Mouse (Mus musculus): ENCODE data around the gene Slc27a4. TPM values are rescaled to one million over a fixed set of nuclear protein-coding genes. Genes with fewer than 3 reads are reported as not detected.

Gene Slc27a4
- total RNA-seq, 2 experiments from 2014 or later = 6.5 to 7.0 TPM

DNA sequence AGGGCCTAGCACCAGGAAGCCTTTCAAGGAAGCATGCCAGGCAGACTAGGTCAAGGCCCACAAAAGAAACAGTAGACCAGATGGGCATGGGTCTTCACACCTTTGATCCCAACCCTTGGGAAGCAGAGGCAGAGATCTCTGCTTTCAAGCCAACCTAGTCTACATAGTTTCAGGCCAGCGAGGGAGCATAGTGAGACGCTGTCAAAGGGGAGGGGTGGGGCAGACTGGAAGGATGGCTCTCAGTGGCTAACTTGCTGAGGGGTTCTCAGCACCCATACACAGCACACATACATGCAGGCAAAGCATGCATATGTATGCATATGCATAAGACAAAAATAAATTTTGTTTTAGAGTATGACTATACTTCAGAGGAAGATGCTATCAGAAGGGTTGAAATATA, 16.9 kb downstream of the Slc27a4 start:
- DNase-seq (ENCODE audit: low spot score) = no peak

DNA sequence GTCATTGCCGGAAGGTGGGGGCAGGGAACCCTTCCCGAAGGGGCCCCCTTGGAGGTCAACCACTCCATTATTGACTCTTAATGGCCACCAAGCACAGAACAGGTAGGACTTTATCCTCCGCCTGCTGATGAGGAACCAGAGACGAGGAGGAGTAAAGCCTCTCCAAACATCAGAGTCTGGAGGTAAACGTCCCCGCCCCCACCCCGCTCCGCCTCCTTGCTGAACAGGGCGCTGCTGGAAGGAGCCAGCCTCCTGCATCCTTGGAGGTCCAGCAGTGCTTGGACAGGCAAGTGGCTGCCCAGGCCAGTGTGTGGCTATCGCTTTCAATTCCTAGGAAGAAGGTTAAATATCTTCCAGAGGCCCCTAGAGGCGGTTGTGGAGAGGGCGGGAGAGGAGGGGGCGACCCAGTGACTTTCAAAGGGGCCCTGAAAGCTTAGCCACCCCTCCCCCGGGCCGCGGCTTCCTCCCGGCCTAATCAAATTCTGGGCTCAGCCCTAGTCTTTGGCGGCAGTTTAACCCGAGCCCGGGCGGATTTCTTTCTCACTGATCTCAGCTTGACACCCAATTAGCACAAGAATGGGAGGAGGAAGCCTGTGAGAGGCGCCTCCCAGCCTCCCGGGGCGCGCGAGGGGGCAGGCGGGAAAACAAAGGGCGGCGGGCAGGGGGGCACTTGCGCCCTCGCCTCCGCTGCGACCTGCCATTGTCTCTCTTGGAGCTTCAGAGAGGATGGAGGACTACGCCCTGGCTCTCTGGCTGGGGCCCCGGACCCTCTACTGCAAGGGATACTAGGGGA, 17.8 kb downstream of the Slc27a4 start, which contains the start of gene Urm1:
Urm1 (plus strand) TSS at position 51 of the 793 bp plus-strand sequence.
- peak; percentile 33 for DNase-seq (ENCODE audit: low spot score)

DNA sequence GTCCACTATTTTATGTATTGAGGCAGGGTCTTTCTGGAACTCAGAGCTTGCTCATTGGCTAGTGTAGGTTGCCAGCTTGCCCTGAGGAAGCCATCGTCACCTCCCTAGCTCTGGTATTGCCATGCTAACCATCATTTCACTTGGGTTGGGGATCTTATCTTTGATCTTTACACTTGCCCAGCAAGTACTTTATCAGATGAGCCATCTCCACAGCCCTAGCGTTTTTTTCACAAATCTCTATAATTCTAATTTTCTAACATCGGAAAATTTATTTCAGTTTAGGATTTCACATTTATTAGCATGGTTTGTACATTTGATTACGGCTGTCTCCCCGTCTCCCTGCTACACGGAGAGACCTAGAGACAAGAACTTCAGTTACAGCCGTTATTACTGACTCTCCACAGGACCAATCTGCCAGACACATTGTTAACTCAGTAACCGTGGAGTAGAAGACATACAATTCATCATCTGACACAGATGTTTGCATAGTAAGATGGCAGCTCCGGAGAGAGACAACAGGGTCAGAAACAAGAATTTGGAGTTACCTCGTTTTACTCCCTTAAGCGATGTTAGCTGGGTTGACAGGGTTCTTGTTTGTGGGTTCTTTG, 24.0 kb downstream of the Slc27a4 start:
- no peak for DNase-seq (ENCODE audit: low spot score)

DNA sequence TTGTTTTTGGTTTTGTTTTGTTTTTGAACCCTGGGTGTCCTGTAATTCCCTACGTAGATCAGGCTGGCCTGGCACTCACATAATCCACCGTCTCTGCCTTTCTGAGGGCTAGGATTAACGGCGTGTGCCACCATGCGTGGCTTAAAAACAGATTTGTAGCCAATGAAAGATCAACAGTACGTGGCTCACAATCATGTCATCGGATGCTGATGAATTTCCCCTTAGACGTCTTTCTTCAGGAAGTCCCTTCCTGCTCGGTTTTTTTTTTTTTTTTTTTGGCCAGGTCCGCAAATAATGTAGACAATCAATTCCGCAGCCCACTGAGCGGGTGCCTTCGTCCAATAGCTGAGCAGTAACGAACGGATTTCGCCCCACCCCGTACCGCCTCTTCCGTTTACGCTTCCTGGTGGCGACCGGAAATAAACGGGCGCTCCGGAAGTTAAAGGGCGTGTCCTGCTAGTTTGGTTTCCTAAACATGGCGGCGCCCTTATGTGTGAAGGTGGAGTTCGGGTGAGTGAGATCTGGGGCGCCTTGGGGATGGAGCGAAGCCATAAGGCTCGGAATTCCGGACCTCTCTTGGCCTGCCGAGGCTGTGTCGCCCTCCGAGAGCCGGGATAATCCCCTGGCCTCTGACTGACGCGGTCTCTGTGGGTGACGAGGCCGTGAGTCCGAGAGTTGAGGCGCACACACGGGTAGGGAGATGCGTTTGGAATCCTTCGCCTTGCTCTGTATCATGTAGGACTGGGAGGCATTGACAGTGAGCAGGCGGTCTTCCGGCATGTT, 24.7 kb downstream of the Slc27a4 start:
- DNase-seq (ENCODE audit: low spot score) = peak; percentile 96

DNA sequence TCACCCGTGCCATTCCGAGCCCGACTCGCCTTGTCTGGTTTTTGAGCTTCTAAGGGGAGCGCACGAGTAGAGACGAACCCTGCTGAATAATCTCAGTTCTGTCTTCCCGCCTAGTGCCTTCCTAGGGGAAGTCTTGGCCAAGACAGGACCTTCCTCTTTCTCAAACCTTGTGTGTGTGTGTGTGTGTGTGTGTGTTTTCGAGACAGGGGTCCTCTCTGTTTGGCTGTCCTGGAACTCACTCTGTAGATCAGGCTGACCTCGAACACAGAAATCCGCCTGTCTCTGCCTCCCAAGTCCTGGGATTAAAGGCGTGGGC, 25.2 kb downstream of the Slc27a4 start:
- no peak for DNase-seq (ENCODE audit: low spot score)

DNA sequence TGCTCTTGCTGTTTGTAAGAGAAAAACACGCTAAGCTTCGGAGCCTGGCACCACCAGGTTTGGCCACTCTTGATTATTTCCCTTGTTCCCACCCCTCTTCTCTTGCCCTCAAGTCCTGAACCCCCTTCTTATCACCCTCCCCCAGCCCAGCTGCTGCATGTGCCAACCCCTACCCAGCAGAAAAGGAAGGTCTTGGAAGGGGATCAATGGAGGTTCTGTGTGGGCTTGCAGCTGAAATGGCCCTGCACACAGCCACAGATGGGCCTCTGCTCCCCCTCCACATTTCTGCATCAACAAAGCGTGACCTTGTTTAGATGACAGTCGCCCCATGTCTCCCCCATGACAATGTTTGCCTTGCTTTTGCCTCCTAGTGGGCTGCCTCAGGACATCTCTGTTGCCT, 28.7 kb downstream of the Slc27a4 start:
- no peak for DNase-seq (ENCODE audit: low spot score)

DNA sequence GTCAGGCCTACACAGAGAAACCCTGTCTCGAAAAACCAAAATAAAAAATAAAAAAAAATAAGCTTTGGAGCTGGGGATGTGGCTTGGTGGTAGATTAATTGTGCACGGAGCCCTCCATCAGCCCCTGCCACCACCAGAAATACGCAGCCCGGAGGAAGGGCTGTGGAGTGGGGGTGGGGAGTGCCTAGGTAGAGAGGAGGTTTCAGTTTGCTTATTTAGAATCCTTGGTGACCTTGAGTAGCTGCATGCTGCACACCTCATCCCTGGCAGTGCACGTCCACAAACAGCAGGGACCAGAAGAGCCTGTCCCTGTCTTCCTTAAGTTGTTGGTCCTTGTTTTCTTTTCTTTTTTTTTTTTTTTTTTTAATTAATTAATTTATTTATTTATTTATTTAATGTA, 31.4 kb downstream of the Slc27a4 start:
- DNase-seq (ENCODE audit: low spot score) = no peak

DNA sequence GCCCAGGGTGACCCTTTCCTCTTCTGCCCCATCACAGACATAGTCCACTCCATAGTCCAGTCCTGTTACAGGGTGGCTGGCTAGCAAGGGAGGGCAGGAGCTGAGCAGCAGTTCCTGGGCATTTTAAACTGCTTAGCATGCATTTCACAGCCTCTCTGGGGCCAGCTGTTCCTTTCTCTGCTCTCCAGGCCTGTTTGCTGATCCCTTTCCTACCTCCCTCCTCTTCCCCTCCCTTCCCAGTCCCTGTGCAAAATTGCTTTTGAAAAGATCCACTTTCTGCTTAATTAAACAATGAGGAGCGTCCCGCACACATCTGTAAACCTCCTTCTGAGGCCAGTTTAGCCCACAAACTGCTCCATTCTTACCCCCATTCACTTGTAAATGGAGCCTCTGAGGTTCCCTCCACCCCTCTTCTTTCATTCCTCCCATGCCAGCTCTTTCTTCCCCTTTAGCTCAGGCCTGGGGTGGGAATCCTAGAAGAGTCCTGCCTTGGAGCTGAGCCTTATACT, 33.0 kb downstream of the Slc27a4 start:
- no peak for DNase-seq (ENCODE audit: low spot score)

DNA sequence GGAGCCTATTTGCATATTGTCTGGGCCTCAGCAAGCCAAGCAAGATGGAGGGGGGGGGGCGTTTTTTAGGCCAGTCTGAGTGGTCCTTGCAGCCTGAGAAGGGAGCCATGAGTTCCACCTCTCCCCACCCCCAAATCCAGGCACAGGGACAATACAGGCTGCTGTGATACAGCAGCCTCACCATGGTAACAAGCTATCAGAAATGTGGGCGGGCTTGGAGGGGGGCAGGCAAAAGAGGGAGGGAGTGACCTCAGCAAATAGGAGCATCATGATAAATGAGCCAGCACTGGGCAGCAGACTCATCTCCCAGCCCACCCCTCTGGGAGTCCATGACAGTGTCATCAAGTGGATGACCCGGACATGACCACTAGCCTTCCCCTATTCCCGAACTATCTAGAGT, 37.0 kb downstream of the Slc27a4 start:
- no peak for DNase-seq (ENCODE audit: low spot score)

DNA sequence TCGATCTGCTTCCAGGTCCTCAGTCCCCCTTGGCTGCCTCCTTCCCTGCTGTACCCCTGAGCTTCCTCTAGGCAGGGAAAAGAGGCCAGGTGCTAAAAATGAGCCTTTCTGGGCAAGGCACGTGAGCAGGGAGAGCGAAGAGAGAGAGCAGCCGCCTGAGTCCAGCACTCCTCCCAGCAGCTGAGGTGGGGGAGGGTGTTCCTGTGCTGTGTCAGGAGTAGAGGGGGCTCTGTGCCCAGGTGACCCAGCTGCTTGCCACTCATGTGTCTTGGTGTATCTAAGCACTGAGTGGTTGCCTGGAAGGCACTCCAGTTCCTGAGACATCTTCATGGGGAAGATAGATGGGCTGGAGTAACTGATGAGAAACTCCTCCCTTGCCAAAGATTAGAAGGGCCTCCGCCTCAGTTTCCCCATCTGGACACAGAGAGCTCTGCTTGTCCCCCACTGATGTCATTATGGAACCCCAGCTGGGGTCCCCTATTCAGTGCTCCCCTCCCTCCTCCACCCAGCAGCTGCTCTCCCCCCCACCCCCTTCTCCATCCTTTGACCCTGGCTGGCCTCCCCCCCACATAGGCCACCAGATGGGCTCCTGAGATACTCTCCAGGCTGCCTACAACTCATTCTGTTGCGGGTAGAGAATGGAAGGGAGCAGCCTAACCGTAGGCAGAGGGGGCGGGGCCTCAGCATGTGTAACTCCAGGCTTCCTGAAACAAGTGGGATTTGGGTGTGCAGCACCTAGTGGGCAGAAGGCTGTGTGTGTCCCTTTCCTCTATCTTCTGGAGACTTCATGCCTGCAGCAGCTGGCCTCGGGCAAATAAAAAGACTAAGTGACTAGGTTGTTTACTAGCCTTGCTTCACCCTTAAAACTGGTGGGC, 41.0 kb downstream of the Slc27a4 start:
- no peak for DNase-seq (ENCODE audit: low spot score)

DNA sequence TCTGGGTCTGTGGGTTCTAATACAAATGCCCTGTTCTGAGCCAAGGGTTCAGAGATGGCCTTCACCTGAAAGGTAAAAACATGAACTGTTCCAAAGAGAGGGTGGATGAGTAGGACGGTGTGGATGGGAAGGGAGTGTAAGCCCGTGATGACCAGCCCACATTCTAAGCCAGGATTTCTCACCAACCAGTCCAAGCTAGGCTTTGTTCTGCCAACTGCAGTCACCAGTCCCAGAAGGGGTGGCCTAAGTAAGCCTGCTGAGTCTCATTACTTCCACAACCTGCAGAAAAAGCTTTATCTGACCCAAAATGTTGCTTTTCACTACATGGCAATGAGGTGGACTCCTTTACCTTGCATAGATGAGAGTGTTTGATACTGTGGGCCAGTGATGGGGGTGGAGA, 41.7 kb downstream of the Slc27a4 start:
- no peak for DNase-seq (ENCODE audit: low spot score)

DNA sequence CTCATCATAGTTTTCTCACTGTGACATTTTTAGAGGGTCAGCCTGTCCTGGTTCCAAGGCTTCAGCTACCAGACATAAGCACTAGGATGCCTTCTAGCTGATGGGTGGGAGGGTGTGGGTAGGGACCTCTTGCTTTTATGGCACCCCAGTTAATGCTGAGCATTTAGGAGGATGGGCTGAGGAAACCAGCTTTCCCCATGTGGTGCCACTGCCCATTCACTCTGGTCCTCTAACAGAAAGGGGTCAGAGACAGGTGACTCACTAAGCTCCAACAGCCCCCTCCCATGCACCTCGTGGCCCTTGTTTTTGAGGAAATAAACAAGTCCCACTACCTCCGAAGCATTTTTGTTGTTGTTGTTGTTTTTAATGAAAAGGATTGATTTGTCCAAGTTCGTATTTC, 42.2 kb downstream of the Slc27a4 start:
- no peak for DNase-seq (ENCODE audit: low spot score)

DNA sequence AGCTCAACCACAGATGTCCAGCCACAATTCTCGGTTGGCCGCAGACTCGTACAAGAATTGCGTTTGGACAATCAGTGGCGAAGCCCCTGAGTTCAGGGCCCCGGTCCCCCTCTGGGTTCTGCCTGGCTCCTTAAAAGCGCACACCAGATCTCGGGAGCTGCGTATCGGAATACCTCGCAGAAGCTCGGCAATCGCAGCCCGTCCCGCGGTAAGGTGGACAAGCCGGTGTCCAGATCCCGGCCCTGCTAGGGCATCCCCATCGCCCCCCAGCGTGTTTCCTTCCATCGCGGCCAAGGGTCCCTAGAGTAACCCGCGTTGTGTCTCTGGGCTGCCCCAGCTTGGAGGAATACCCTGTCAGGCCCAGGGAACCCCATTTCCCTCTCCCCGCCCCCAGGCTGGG, 43.2 kb downstream of the Slc27a4 start:
- DNase-seq (ENCODE audit: low spot score) = no peak

DNA sequence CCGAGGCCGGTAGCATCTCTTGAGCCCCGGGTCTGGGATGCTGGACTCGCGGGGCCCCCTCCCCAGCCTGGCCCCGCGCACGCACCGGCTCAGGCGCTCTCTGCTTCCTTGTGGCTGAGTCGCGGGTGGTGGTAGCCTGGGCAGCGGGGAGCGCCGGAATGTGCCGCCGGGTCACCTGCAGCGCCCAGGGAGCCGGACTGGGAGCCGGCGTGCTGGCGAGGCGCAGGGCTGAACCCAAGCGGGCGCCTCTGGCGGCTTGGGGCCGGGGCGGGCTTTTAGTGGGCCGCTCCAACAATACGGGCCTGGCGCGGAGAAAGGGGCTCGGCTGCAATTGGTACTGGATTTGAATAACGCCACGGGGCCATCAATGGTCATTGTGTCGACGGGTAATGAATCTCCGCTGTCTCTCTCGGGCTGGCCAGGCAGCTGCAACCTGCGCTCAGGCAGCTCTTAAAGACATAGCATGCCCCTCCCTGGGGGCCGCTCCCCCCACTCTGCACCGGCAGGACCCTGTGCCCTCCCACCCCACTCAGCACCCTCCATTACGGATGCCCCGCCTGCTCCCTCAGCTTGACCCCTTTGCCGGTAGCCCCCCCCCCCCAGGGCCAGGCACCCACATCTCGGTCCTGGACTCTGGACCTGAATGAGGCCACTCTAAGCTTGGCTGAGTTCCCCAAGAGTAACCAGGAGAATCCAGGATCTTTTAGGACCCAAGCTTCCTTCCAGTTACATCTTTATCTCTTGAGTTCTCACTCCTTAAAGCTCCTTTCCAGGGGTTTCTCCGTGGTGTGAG, 43.8 kb downstream of the Slc27a4 start:
- no peak for DNase-seq (ENCODE audit: low spot score)

DNA sequence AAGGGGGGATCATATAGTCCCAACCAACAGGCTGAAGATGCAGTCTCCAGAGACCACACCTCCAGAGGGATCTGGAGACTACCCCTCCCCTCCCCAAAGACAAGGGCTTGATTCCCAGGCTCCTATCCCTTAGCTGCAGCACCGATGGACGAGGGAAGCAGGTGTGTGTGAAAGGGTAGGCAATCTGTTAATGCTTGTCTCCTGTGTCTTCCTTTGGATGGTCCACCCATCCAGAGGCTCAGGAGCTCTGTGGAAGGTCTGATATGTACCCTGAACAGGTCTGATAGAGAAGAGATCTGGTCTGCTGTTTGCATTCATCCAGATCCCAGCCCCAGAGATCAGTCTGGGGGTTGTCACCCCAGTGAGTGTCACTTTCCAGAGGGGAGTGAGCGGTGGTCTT, 44.5 kb downstream of the Slc27a4 start:
- no peak for DNase-seq (ENCODE audit: low spot score)

DNA sequence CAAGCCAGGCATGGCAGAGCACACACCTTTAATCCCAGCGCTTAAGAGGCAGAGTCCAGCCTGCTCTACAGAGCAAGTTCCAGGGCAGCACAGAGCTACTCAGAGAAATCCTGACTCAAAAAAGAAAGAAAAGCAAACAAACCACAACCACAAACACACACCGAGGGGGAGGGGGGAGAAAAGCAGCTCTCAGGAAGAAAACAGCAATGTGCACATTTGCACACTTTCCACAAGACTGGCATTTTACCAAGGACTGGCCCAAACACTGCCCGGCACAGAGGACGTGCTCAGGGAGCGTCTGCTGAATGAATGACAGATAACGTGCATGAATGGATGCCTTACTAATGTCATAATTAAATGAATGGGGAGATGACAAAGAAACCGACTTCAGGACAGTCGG, 46.6 kb downstream of the Slc27a4 start:
- no peak for DNase-seq (ENCODE audit: low spot score)

DNA sequence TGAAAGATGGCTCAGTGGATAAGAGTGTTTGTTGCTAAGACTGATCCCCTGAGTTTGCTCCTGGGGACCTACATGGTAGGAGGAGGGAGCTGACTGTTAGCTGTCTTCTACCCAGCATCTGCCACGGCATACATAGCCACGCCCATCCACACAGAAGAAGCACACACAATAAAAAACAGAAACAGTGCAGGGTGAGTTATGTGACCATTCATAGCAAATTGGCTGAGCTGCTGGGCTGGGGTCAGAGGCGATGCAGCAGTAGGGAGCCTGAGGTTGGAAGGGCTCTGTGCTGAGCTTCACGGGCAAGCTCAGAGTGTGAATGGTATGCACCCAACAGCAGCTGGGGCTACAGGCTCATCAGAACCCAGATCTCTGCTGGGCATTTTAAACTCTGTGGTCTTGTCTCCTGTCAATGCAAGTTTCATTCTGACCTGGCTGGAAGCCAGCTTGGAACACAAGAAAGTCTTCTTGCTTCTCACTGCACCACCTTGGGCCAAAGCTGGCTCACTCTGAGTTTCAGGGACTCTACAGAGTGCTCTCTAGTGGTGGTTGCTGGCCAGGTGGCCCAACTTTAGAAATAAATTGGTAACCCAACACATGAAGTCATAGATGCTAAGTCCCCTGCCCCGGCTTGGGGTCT, 47.5 kb downstream of the Slc27a4 start:
- no peak for DNase-seq (ENCODE audit: low spot score)

DNA sequence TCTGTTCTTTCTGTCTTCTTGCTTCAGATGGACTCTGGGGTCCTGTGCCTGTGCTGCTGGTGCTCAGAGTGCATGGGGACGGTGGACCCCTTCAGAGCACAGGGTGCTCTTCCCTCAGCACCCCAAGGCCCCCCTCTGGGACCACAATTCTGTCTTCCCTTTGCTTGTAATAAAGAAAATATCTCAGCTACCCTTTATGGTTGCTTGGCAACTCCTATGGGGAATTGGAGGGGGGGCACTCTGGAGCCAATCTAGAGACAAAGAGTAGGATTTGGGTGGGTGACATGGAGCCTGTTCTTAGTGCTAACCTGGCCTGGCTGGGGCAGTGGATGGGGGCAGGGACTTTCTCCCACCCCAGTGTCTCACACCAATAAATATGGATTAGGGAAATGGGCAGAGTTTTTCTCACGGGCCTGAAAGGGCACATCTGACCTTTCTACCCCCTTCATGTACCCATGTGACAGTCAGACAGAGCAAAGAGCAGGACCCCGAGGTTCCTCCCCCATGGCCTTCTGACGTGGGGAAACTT, 50.6 kb downstream of the Slc27a4 start:
- DNase-seq (ENCODE audit: low spot score) = no peak

DNA sequence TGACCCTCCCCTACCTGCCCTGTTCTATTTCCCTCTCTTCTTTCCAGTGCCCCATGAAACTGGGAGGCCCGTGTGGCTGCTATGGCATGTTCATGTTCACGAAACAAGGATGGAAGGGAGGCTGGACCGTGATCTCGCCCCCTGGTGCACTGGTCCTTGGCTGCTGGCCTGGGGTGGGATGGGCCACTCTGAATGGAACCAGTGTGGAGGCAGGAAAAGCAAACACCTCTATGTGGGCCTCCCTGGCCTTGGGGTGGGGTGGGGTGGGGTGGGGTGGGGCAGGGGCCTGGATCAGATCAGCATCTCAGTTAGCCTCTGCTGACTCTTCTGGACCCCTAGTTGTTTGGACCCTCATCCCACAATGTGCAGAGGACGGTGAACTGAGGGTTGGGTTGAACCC, 51.3 kb downstream of the Slc27a4 start:
- DNase-seq (ENCODE audit: low spot score) = no peak
